Mouse (Mus musculus) MEL (cell line): ENCODE results near the gene Nbeal1.

Source experiments
- BHLHE40 ChIP-seq: IDR thresholded peaks from 2 replicates; pipeline ENCODE4 v1.6.1; 2012; ENCODE audit warnings: low read depth, mild to moderate bottlenecking, inconsistent platforms, low read length, improper control_type of control experiment, borderline replicate concordance
- EP300 ChIP-seq, 2 experiments: IDR thresholded peaks; 2 replicates each; pipeline ENCODE4 v1.6.1; 2011; ENCODE audit warnings: improper control_type of control experiment in 2 of 2, low read length in 2 of 2, low read depth in 1 of 2, mild to moderate bottlenecking in 1 of 2
- MXI1 ChIP-seq: IDR thresholded peaks from 2 replicates; pipeline ENCODE4 v1.6.1; 2011; ENCODE audit warnings: mild to moderate bottlenecking, low read depth, low read length, improper control_type of control experiment
- POLR2A ChIP-seq, 2 experiments: IDR thresholded peaks; 2 replicates each; pipeline ENCODE4 v1.6.1; 2011 to 2012; ENCODE audit warnings: low read length in 2 of 2, mild to moderate bottlenecking in 2 of 2, control low read depth in 1 of 2, improper control_type of control experiment in 1 of 2, low read depth in 1 of 2, moderate library complexity in 1 of 2; ENCODE audit not compliant: control insufficient read depth in 1 of 2, insufficient read depth in 1 of 2, poor library complexity in 1 of 2
- TAL1 ChIP-seq: IDR thresholded peaks from 2 replicates; pipeline ENCODE4 v1.6.1; 2012; ENCODE audit warnings: mild to moderate bottlenecking, inconsistent platforms, low read length, moderate library complexity, mixed read lengths

DNA sequence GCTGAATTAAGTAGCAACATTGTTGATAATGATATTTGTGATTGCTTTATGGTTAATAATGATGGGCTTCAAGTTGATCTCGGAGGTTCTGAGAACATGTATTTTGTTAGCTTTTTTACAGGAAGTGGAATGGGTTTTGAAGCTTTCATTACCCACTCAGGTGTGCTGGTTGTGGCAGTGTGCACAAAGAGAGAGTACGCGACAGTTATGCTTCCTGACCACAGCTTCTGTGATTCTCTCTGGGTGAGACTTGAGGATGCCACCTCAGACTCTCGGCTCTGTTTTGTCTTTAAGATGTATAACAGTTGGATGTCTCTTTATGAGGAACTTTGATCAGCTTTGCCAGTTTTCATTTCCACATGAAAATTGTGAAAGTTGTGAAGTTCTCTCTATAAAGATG lies 55.9 kb downstream of the Nbeal1 start:
- TF ChIP-seq POLR2A (IDR thresholded peaks at IDR 0.05; ENCODE audit: control insufficient read depth in 1 of 2, insufficient read depth in 1 of 2, low read depth in 1 of 2, low read length in 2 of 2, poor library complexity in 1 of 2) (no peak), MXI1 (no peak), EP300 (IDR thresholded peaks at IDR 0.05; ENCODE audit: low read depth in 1 of 2, low read length in 2 of 2) (no peak), TAL1 (no peak), BHLHE40 (no peak)
